Mouse (Mus musculus) limb, embryonic 12.5 days (tissue): ENCODE data around the gene Extl1. TPM values are rescaled to one million over a fixed set of nuclear protein-coding genes. Genes with fewer than 3 reads are reported as not detected.

Experiments used
- ATAC-seq: fragments of 200-750 bp; cut with Nextera tagmentation; 2 replicates; pipeline ENCODE4 v1.8.0; 2017; ENCODE audit warnings: low read depth, moderate TSS enrichment; ENCODE audit not compliant: insufficient number of reproducible peaks, insufficient read depth, low FRiP score, low TSS enrichment
- H3K27ac ChIP-seq: fragments of 300-500 bp; sonication (generic); 2 replicates; pipeline ENCODE4 v1.5.1; 2016; ENCODE audit warnings: mild to moderate bottlenecking, moderate library complexity
- H3K27me3 ChIP-seq: fragments of 300-500 bp; sonication (generic); 2 replicates; pipeline ENCODE4 v1.6.1; 2016; ENCODE audit warnings: mild to moderate bottlenecking, moderate library complexity
- H3K36me3 ChIP-seq: fragments of 300-500 bp; sonication (generic); 2 replicates; pipeline ENCODE4 v1.6.1; 2016; ENCODE audit warnings: mild to moderate bottlenecking, moderate library complexity
- H3K4me1 ChIP-seq: fragments of 300-500 bp; sonication (generic); replicated peaks from 2 replicates; pipeline ENCODE4 v1.6.1; 2016
- H3K4me2 ChIP-seq: fragments of 300-500 bp; sonication (generic); 2 replicates; pipeline ENCODE4 v1.6.1; 2016; ENCODE audit warnings: mild to moderate bottlenecking, moderate library complexity
- H3K4me3 ChIP-seq: fragments of 300-500 bp; sonication (generic); replicated peaks from 2 replicates; pipeline ENCODE4 v1.5.1; 2016; ENCODE audit warnings: mild to moderate bottlenecking
- H3K9ac ChIP-seq: fragments of 300-500 bp; sonication (generic); replicated peaks from 2 replicates; pipeline ENCODE4 v1.6.1; 2016; ENCODE audit warnings: mild to moderate bottlenecking, moderate library complexity
- H3K9me3 ChIP-seq: fragments of 300-500 bp; sonication (generic); 2 replicates; pipeline ENCODE4 v1.6.1; 2016; ENCODE audit warnings: mild to moderate bottlenecking, moderate library complexity
- WGBS: fragments of 180-500 bp; shearing (Covaris S2); methylation state at CpG from one replicate; pipeline ENCODE4 v1.1.7; 2016; 5-methylcytosine and 5-hydroxymethylcytosine counted together
- polyA plus RNA-seq: library from polyadenylated mRNA; unstranded; fragments of >200 nt; fragmentation: Nextera tagmentation; extraction: Ambion mirVana; gene quantifications from 2 replicates; pipeline ENCODE4 v1.2.1, GENCODE M21; 2016

Extl1 gene
- polyA plus RNA-seq, 1 experiment from 2014 or later, result 3.4 TPM

GRCm38 (mm10) chr4:134314081-134314655 is 69.5 kb downstream of the Extl1 start:
- Histone ChIP-seq H3K9ac (no peak overlapping the region; the same call in 1 of the 2 replicates), H3K27ac (no peak overlapping the region), H3K9me3 (no peaks in the 10 kb centered on the region), H3K4me2 (no peak overlapping the region), H3K4me3 (no peak overlapping the region), H3K27me3 (no peaks in the 10 kb centered on the region), H3K36me3 (no peaks in the 10 kb centered on the region), H3K4me1 (peaks cover 14% of the 10 kb centered on the region)
- ATAC-seq, result no peak
- 79% methylated on average over 4 of the region's 4 CpGs for WGBS

DNA sequence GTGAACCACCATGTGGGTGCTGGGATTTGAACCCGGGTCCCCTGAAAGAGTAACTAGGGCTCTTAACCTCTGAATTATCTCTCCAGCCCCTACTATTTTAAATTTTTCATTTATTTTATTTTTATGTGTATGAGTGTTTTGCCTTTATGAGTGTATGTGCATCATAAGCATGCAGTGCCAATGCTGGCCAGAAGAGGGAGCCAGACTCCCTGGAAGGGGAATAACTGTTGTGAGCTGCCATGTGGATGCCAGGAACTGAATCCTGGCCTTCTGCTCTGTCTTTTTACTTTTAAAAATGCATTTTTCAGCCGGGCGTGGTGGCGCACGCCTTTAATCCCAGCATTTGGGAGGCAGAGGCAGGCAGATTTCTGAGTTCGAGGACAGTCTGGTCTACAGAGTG is 70.7 kb downstream of the Extl1 start:
- Histone ChIP-seq H3K4me1 (peaks cover 14% of the 10 kb centered on the region), H3K4me3 (no peak overlapping the region), H3K27ac (no peak overlapping the region), H3K27me3 (no peaks in the 10 kb centered on the region), H3K9ac (no peak overlapping the region), H3K9me3 (no peaks in the 10 kb centered on the region), H3K4me2 (no peak overlapping the region), H3K36me3 (no peaks in the 10 kb centered on the region)
- ATAC-seq, result no peak
- 97% methylated on average over 6 of the region's 6 CpGs for WGBS

- ATAC-seq, result no peak
- H3K27ac ChIP-seq, result no peak overlapping the region
- H3K4me1 ChIP-seq, result peaks cover 19% of the 10 kb centered on the region
- 94% methylated on average over 5 of the region's 5 CpGs for WGBS
- H3K9me3 ChIP-seq, result no peaks in the 10 kb centered on the region
- no peak overlapping the region for H3K9ac ChIP-seq
- no peak overlapping the region for H3K4me2 ChIP-seq
- no peak overlapping the region for H3K4me3 ChIP-seq
- no peaks in the 10 kb centered on the region for H3K36me3 ChIP-seq
- no peaks in the 10 kb centered on the region for H3K27me3 ChIP-seq
These were observed 71.3 kb downstream of the Extl1 start for GRCm38 (mm10) chr4:134312341-134312740.

DNA sequence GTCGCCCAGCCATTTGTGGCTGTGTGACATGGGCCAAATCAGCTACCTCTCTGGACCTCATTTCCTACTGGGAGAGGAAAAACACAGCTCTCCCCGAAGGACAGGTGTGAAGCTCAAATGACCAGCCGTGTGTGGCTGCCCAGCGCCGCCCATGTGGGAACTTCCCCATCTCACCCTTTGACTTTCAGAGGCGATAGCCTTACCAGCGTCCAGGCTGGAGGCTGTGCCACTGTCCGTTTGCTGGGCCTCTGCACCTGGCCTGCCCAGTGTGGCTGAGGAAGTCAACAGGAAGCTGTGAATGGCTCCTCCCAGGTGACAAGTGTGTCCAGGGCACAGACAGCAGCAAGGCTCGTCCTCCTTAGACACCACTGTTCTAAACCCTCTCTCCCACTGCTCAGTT is 71.9 kb downstream of the Extl1 start:
- Histone ChIP-seq H3K27me3 (no peaks in the 10 kb centered on the region), H3K27ac (no peak overlapping the region), H3K4me1 (peaks cover 25% of the 10 kb centered on the region), H3K36me3 (no peaks in the 10 kb centered on the region), H3K9me3 (no peaks in the 10 kb centered on the region), H3K9ac (no peak overlapping the region), H3K4me3 (no peak overlapping the region), H3K4me2 (no peak overlapping the region)
- no peak for ATAC-seq
- 87% methylated on average over 9 of the region's 9 CpGs for WGBS

GRCm38 (mm10) chr4:134310656-134311055 is 73.0 kb downstream of the Extl1 start:
- Histone ChIP-seq H3K27me3 (no peaks in the 10 kb centered on the region), H3K36me3 (no peaks in the 10 kb centered on the region), H3K9ac (no peak overlapping the region), H3K4me1 (peaks cover 26% of the 10 kb centered on the region), H3K9me3 (no peaks in the 10 kb centered on the region), H3K4me2 (no peak overlapping the region), H3K27ac (no peak overlapping the region), H3K4me3 (no peak overlapping the region)
- ATAC-seq, result no peak
- WGBS, result 86% methylated on average over 9 of the region's 9 CpGs

- Histone ChIP-seq H3K4me3 (no peak overlapping the region), H3K27me3 (no peaks in the 10 kb centered on the region), H3K36me3 (no peaks in the 10 kb centered on the region), H3K9me3 (no peaks in the 10 kb centered on the region), H3K9ac (no peak overlapping the region; the same call in 1 of the 2 replicates), H3K4me2 (no peak overlapping the region), H3K4me1 (peaks cover 21% of the 10 kb centered on the region), H3K27ac (no peak overlapping the region)
- ATAC-seq, result no peak
- WGBS, result 89% methylated on average over 7 of the region's 7 CpGs
These were observed 73.5 kb downstream of the Extl1 start for GRCm38 (mm10) chr4:134310106-134310505.

- H3K9ac ChIP-seq, result 0 out of 2 replicates have a peak overlapping the region, but pooled peaks have one; percentile 12
- ATAC-seq, result no peak
- no peaks in the 10 kb centered on the region for H3K9me3 ChIP-seq
- H3K27me3 ChIP-seq, result no peaks in the 10 kb centered on the region
- peak overlapping the region; percentile 29; the same call in 1 of the 2 replicates for H3K27ac ChIP-seq
- WGBS, result 15% methylated on average over 12 of the region's 12 CpGs
- H3K4me2 ChIP-seq, result peak overlapping the region; percentile 28
- H3K4me3 ChIP-seq, result no peak overlapping the region
- peaks cover 11% of the 10 kb centered on the region for H3K4me1 ChIP-seq
- H3K36me3 ChIP-seq, result no peaks in the 10 kb centered on the region
These were observed 76.1 kb downstream of the Extl1 start for GRCm38 (mm10) chr4:134307367-134308072.

- 67% methylated on average over 2 of the region's 2 CpGs for WGBS
- Histone ChIP-seq H3K4me3 (no peak overlapping the region), H3K9me3 (no peaks in the 10 kb centered on the region), H3K27me3 (no peaks in the 10 kb centered on the region), H3K4me2 (peak overlapping the region; percentile 28; the same call in 1 of the 2 replicates), H3K9ac (0 out of 2 replicates have a peak overlapping the region, but pooled peaks have one; percentile 12), H3K27ac (no peak overlapping the region; the same call in 1 of the 2 replicates), H3K4me1 (peaks cover 11% of the 10 kb centered on the region), H3K36me3 (no peaks in the 10 kb centered on the region)
- ATAC-seq, result no peak
These were observed 76.7 kb downstream of the Extl1 start for GRCm38 (mm10) chr4:134306963-134307362.

Other genes with a start within 250 kb of the Extl1 start
- gene Cep85, start 196.7 kb downstream of the Extl1 start, polyA plus RNA-seq, result 36.4 and 38.3 TPM in 2 replicates
- gene Gm7534, start 180.8 kb downstream of the Extl1 start, polyA plus RNA-seq, result not detected in 2 replicates
- not detected in 2 replicates for gene Catsper4, start 156.5 kb downstream of the Extl1 start, polyA plus RNA-seq
- 1.7 and 2.0 TPM in 2 replicates for gene Cnksr1, start 145.5 kb downstream of the Extl1 start, polyA plus RNA-seq
- gene E130218I03Rik, start 140.2 kb downstream of the Extl1 start, polyA plus RNA-seq, result 0.78 and 0.96 TPM in 2 replicates
- 17.5 and 19.2 TPM in 2 replicates for gene Zfp593, start 138.3 kb downstream of the Extl1 start, polyA plus RNA-seq
- gene Gm30191, start 136.9 kb downstream of the Extl1 start, polyA plus RNA-seq, result not detected in 2 replicates
- 4.2 and 5.9 TPM in 2 replicates for gene Grrp1, start 129.7 kb downstream of the Extl1 start, polyA plus RNA-seq
- gene Pdik1l, start 96.0 kb downstream of the Extl1 start, polyA plus RNA-seq, result 23.9 and 24.6 TPM in 2 replicates
- gene Trim63, start 68.7 kb downstream of the Extl1 start, polyA plus RNA-seq, result 3.3 and 3.6 TPM in 2 replicates
- gene Slc30a2, start 40.7 kb downstream of the Extl1 start, polyA plus RNA-seq, result 0.06 and 0.15 TPM in 2 replicates
- 9.7 and 10.9 TPM in 2 replicates for gene Pafah2, start 12.5 kb upstream of the Extl1 start, polyA plus RNA-seq
- 2,166 and 2,360 TPM in 2 replicates for gene Stmn1, start 84.5 kb upstream of the Extl1 start, polyA plus RNA-seq
- gene Paqr7, start 112.8 kb upstream of the Extl1 start, polyA plus RNA-seq, result 2.4 and 2.9 TPM in 2 replicates
- 15.8 and 16.5 TPM in 2 replicates for gene Aunip, start 127.1 kb upstream of the Extl1 start, polyA plus RNA-seq
- gene Mtfr1l, start 151.5 kb upstream of the Extl1 start, polyA plus RNA-seq, result 118 TPM in 2 replicates
- 14.7 and 47.6 TPM in 2 replicates for gene Selenon, start 168.3 kb upstream of the Extl1 start, polyA plus RNA-seq